Mouse (Mus musculus): ENCODE measurements around the gene Zfp273.
"Not testable (repeated sequence)": the region's sequence is repeated elsewhere in the genome, so short reads cannot be mapped to it uniquely, and the experiment has no call there.

The Zfp273 gene

DNA sequence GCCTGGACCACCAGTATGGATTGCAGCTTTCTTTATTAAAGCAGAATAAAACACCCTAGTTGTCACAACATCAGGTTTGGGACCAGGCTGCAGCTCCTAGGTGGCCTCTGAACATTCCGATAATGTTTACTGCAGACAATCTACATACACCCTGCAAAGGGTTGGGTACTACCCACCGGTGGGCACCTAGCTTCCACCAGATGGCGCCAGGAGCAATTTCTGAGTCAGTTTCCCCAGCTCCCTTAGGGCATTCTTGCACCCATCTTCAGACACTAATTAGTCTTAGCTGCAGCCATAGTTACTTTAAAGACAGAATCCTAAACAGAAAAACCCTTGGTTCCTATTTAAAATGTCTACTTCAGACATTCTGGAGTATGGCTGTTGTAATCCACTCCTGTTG lies 54.4 kb downstream of the Zfp273 start:
- no peak for DNase-seq (ENCODE audit: low spot score)

DNA sequence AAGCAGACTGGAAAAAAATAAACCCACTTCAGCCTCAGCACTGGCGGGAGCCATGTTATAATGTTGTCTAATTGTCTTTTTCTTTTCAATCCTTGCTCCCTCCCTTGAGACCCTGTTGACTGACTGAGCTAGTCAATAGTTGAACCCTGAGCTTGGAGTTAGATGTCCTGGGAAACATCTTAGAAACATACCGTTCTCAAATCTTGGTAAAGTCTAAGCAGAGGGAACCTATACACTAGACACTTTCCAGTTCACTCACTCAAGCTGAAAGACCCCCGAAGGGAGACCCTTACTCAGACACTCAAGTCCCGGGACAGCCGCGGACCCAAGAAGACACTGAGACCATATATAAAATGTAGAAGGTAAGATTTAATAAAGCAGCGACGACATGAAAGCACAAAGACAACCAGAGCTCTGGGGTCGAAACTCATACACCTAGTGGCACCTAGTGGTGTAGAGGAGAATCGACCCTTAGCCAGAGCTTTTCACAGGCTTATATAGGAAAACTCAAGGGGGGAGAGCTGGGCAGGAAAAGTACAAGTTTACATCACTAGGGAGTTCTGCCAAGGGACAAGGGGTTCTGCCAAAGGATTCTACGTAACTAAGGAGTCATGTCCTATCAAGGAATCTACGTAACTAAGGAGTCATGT lies 62.6 kb downstream of the Zfp273 start:
- DNase-seq (ENCODE audit: low spot score), result not testable (repeated sequence)

Measured in layer of hippocampus, adult 9-10 months (tissue).